Mouse (Mus musculus) heart, embryonic 14.5 days (tissue): ENCODE measurements around the gene Syt14. TPM values are rescaled to one million over a fixed set of nuclear protein-coding genes. Genes with fewer than 3 reads are reported as not detected.

ENCODE experiments used
- ATAC-seq: fragments of 200-750 bp; cut with Nextera tagmentation; 2 replicates; pipeline ENCODE4 v1.8.0; 2017; ENCODE audit warnings: low read depth, moderate TSS enrichment; ENCODE audit not compliant: insufficient number of reproducible peaks, insufficient read depth, low FRiP score
- H3K27ac ChIP-seq, 2 experiments: fragments of 200-500 bp in 1 of 2; fragments of 300-500 bp in 1 of 2; sonication (generic) in 1 of 2; replicated peaks in 1 of 2; 2 replicates each; pipeline ENCODE4 v1.5.1; 2012 to 2014; ENCODE audit warnings: low read depth in 2 of 2, low read length in 2 of 2, control low read depth in 1 of 2, mild to moderate bottlenecking in 1 of 2, mixed read lengths in 1 of 2; ENCODE audit not compliant: control insufficient read depth in 1 of 2, insufficient read depth in 1 of 2
- H3K27me3 ChIP-seq: fragments of 300-500 bp; sonication (generic); 2 replicates; pipeline ENCODE4 v1.6.1; 2014; ENCODE audit warnings: mild to moderate bottlenecking, low read length, control low read depth; ENCODE audit not compliant: control insufficient read depth, insufficient read depth
- H3K36me3 ChIP-seq: fragments of 300-500 bp; sonication (generic); 2 replicates; pipeline ENCODE4 v1.6.1; 2014; ENCODE audit warnings: mild to moderate bottlenecking, control low read depth, low read length, mixed read lengths; ENCODE audit not compliant: control insufficient read depth, insufficient read depth
- H3K4me1 ChIP-seq, 2 experiments: fragments of 200-500 bp in 1 of 2; fragments of 300-500 bp in 1 of 2; sonication (generic) in 1 of 2; 2 replicates each; pipeline ENCODE4 v1.6.1; 2012 to 2014; ENCODE audit warnings: low read length in 2 of 2, control low read depth in 1 of 2, mixed read lengths in 1 of 2; ENCODE audit not compliant: control insufficient read depth in 2 of 2, insufficient read depth in 2 of 2
- H3K4me2 ChIP-seq: fragments of 300-500 bp; sonication (generic); 2 replicates; pipeline ENCODE4 v1.6.1; 2014; ENCODE audit warnings: mild to moderate bottlenecking, low read length
- H3K4me3 ChIP-seq, 2 experiments: fragments of 200-500 bp in 1 of 2; fragments of 300-500 bp in 1 of 2; sonication (generic) in 1 of 2; 2 replicates each; pipeline ENCODE4 v1.5.1; 2012 to 2014; ENCODE audit warnings: low read length in 2 of 2, mild to moderate bottlenecking in 2 of 2, control low read depth in 1 of 2, low read depth in 1 of 2, moderate library complexity in 1 of 2; ENCODE audit not compliant: control insufficient read depth in 1 of 2, insufficient read depth in 1 of 2
- H3K9ac ChIP-seq: fragments of 300-500 bp; sonication (generic); 2 replicates; pipeline ENCODE4 v1.6.1; 2014; ENCODE audit warnings: mild to moderate bottlenecking, low read length
- H3K9me3 ChIP-seq: fragments of 300-500 bp; sonication (generic); 2 replicates; pipeline ENCODE4 v1.6.1; 2016; ENCODE audit warnings: low read length, control low read depth; ENCODE audit not compliant: control insufficient read depth
- WGBS: fragments of 180-500 bp; shearing (Covaris S2); extraction: QIAGEN DNeasy Blood & Tissue Kit; methylation state at CpG from one replicate; pipeline ENCODE4 v1.1.7; 2014; 5-methylcytosine and 5-hydroxymethylcytosine counted together
- polyA plus RNA-seq: library from polyadenylated mRNA; unstranded; fragments of >200 nt; fragmentation: Nextera tagmentation; extraction: Ambion mirVana; gene quantifications from 2 replicates; pipeline ENCODE4 v1.2.1, GENCODE M21; 2014

Gene Syt14
- 0.62 and 1.4 TPM in 2 replicates for polyA plus RNA-seq

DNA sequence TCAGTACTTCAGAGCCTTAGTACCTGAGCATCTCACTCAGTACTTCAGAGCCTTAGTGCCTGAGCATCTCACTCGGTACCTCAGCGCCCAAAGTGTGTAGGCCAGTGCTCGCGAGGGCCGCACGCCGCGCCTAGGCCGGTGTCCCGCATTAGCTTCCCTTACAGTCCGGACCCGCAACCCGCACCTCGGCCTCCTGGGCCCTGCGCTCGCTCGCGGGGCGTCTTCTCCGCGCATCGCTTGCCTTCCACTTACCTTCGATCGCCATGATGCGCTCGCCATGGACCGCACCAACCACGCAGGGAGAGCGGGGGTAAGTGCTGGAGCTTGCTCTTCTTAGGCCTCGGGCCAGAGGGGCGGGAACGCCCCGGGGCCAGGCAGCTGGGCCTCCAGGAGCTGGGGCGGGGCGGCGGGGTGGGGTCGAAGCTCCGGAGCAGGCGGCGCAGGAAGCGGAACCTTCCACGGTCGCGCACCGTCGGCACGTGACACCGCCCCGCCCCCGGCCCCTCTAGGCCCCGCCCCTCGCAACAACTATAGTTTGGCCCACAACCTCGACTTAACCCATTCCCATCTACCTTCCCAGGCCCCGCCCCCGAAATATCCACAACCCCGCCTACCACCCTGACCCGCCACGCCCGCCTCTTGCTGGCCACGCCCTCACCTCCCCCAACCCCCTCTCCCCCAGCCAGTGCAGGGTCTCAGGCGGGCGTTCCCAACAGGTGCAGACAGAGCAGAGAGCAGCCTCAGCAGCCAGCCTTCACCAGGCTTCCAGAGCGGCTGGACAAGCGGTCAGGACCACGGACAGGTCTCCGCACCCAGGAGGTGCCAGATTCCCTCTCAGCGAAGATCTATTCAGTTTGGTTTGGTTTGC lies at the start of gene Syt14:
TSS of gene Syt14 (minus strand) at position 405 of the 868 bp plus-strand sequence.
- Histone ChIP-seq H3K4me1 (peaks cover 0 to 6% of the 10 kb centered on the region in 2 experiments; a peak in 3 of 4 replicates), H3K27ac (no peak within 1 kb of the TSS), H3K27me3 (no peaks in the 10 kb centered on the region), H3K4me3 (peak within 1 kb of the TSS; percentile 59 to 63), H3K9me3 (no peaks in the 10 kb centered on the region), H3K36me3 (no peaks in the 10 kb centered on the region), H3K4me2 (peak within 1 kb of the TSS; percentile 86), H3K9ac (peak within 1 kb of the TSS; percentile 61)
- WGBS = under 1% methylated on average over 66 of the region's 67 CpGs
- ATAC-seq = peak; percentile 94

DNA sequence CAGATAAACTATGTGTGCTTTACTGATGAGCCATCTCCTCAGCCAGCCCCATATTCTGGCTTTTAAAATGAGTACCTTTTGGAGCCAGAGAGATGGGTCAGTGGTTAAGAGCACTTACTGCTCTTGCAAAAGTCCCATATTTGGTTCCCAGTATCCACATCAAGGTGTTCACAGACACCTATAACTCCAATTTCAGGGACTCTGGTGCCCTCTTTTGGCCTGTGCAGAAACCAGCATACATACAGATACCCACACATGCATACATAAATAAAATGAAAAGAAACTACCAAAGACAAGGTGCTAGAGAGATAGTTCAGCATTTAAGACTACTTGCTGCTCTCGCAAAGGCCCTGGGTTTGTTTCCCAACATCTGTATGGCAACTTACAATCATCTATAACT lies 48.4 kb upstream of the Syt14 start:
- H3K9ac ChIP-seq = no peak overlapping the region
- no peak overlapping the region for H3K4me3 ChIP-seq
- H3K4me2 ChIP-seq = no peak overlapping the region
- no peaks in the 10 kb centered on the region for H3K9me3 ChIP-seq
- H3K36me3 ChIP-seq = no peaks in the 10 kb centered on the region
- no peak overlapping the region for H3K27ac ChIP-seq
- no peaks in the 10 kb centered on the region for H3K27me3 ChIP-seq
- H3K4me1 ChIP-seq = no peaks in the 10 kb centered on the region
- no peak for ATAC-seq
- WGBS = 81% methylated on average over 1 of the region's 1 CpGs

DNA sequence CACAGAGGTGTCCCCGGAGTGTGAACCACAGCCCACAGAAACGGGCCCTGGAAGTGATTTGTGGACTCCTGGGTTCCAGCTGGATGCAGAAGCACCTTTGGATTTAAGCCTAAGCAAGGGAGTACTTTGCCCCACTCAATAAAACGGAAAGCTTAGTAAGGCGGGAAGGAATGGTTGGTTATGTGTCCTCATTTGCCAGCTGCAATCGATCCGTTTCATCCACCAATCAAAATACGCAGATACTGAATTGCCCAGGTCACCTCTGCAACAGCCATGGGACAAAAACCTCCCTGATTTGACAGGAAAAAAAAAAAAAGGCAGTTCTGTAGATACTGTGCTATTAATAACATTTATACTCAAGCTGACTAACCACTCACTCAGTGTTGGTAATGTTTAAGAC lies 47.5 kb upstream of the Syt14 start:
- H3K36me3 ChIP-seq = no peaks in the 10 kb centered on the region
- no peak for ATAC-seq

GRCm38 (mm10) chr1:193082311-193082921 lies 46.8 kb upstream of the Syt14 start:
- no peak overlapping the region for H3K27ac ChIP-seq
- no peak overlapping the region for H3K4me2 ChIP-seq
- H3K9me3 ChIP-seq = no peaks in the 10 kb centered on the region
- H3K4me3 ChIP-seq = no peak overlapping the region
- H3K4me1 ChIP-seq = no peaks in the 10 kb centered on the region
- WGBS = 55% methylated on average over 10 of the region's 10 CpGs
- no peak overlapping the region for H3K9ac ChIP-seq
- no peaks in the 10 kb centered on the region for H3K36me3 ChIP-seq
- no peaks in the 10 kb centered on the region for H3K27me3 ChIP-seq
- ATAC-seq = no peak

More for the DNA sequence above, 47.5 kb upstream of the Syt14 start:
- H3K4me1 ChIP-seq = no peaks in the 10 kb centered on the region
- no peak overlapping the region for H3K4me2 ChIP-seq
- H3K9me3 ChIP-seq = no peaks in the 10 kb centered on the region
- no peak overlapping the region for H3K27ac ChIP-seq
- 82% methylated on average over 7 of the region's 7 CpGs for WGBS
- H3K9ac ChIP-seq = no peak overlapping the region
- H3K27me3 ChIP-seq = no peaks in the 10 kb centered on the region
- no peak overlapping the region for H3K4me3 ChIP-seq

DNA sequence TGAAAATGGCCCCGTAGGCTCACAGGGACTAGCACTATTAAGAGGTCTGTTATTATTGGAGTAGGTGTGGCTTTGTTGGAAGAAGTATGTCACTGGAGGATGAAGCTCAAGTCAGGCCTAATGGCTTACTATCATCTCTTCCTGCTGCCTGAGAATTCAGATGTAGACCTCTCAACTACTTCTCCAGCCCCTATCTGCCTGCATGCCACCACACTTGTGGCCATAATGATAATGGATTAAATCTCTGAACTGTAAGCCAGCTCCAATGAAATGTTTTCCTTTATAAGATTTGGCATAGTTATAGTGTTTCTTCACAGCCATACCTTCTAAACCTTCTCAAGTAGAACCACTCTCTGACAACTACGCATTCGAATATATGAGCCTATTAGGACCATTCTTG lies 27.0 kb upstream of the Syt14 start:
- H3K27ac ChIP-seq = no peak overlapping the region
- H3K9ac ChIP-seq = no peak overlapping the region
- H3K4me3 ChIP-seq = no peak overlapping the region
- no peaks in the 10 kb centered on the region for H3K4me1 ChIP-seq
- 90% methylated on average over 3 of the region's 3 CpGs for WGBS
- ATAC-seq = no peak
- H3K9me3 ChIP-seq = no peaks in the 10 kb centered on the region
- no peak overlapping the region for H3K4me2 ChIP-seq
- no peaks in the 10 kb centered on the region for H3K36me3 ChIP-seq
- H3K27me3 ChIP-seq = no peaks in the 10 kb centered on the region

- Histone ChIP-seq H3K9ac (no peak overlapping the region), H3K4me1 (no peaks in the 10 kb centered on the region), H3K4me3 (no peak overlapping the region), H3K27ac (no peak overlapping the region), H3K27me3 (no peaks in the 10 kb centered on the region), H3K9me3 (no peaks in the 10 kb centered on the region), H3K36me3 (no peaks in the 10 kb centered on the region), H3K4me2 (no peak overlapping the region)
- WGBS = 77% methylated on average over 2 of the region's 2 CpGs
- ATAC-seq = no peak
Observed at GRCm38 (mm10) chr1:193060167-193060566, 24.6 kb upstream of the Syt14 start.

DNA sequence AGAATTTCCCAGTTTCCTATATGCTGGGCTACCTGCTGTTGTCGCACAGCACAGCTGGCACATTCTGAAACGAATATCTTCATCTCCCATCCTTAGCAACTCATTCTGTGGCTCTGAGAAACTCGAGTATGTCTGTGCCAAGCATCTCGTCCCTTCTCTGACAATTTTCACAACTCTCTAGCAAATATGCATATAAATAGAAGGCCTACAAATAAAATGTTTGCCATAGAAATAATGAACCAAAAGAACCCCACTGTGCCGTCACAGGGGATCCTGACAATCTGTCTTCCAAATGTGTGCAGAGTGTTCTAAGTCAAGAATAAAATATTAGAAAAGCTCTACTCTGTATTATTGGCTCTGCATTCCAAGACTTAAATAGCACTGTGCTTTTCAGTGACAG lies 24.0 kb upstream of the Syt14 start:
- Histone ChIP-seq H3K4me1 (no peaks in the 10 kb centered on the region), H3K9me3 (no peaks in the 10 kb centered on the region), H3K27me3 (no peaks in the 10 kb centered on the region), H3K27ac (no peak overlapping the region), H3K4me3 (no peak overlapping the region), H3K4me2 (no peak overlapping the region), H3K9ac (no peak overlapping the region), H3K36me3 (no peaks in the 10 kb centered on the region)
- 71% methylated on average over 5 of the region's 5 CpGs for WGBS
- no peak for ATAC-seq
